Mouse (Mus musculus): ENCODE data around the gene Sbk2. TPM values are rescaled to one million over a fixed set of nuclear protein-coding genes. Genes with fewer than 3 reads are reported as not detected.

Gene Sbk2
- total and polyA plus RNA-seq, 2 experiments from 2014 or later: 0.31 TPM; not detected in 1

- Histone ChIP-seq H3K4me1 (ENCODE audit: insufficient read depth, low read length) (peaks cover 17% of the 10 kb centered on the region), H3K4me3 (ENCODE audit: low read length) (no peak overlapping the region), H3K27ac (no peak overlapping the region), H3K4me2 (ENCODE audit: low read depth, low read length) (no peak overlapping the region), H3K9ac (replicated peaks; ENCODE audit: low read length) (no peak overlapping the region), H3K9me3 (ENCODE audit: low read length) (no peaks in the 10 kb centered on the region), H3K27me3 (ENCODE audit: insufficient read depth, low read length) (no peaks in the 10 kb centered on the region), H3K36me3 (ENCODE audit: insufficient read depth, low read length) (no peaks in the 10 kb centered on the region)
- ATAC-seq (no peak), DNase-seq (ENCODE audit: low spot score) (no peak)
- TF ChIP-seq CTCF (IDR thresholded peaks at IDR 0.05; ENCODE audit: low read depth): no peak
- 76% methylated on average over 17 of the region's 17 CpGs for WGBS
These were observed 35.9 kb downstream of the Sbk2 start for GRCm38 (mm10) chr7:4928323-4928722.

GRCm38 (mm10) chr7:4927711-4928110 is 36.5 kb downstream of the Sbk2 start:
- Histone ChIP-seq H3K27ac (no peak overlapping the region), H3K4me3 (ENCODE audit: low read length) (no peak overlapping the region), H3K9me3 (ENCODE audit: low read length) (no peaks in the 10 kb centered on the region), H3K27me3 (ENCODE audit: insufficient read depth, low read length) (no peaks in the 10 kb centered on the region), H3K4me1 (ENCODE audit: insufficient read depth, low read length) (peaks cover 22% of the 10 kb centered on the region), H3K4me2 (ENCODE audit: low read depth, low read length) (no peak overlapping the region), H3K36me3 (ENCODE audit: insufficient read depth, low read length) (no peaks in the 10 kb centered on the region), H3K9ac (replicated peaks; ENCODE audit: low read length) (no peak overlapping the region)
- ATAC-seq (no peak), DNase-seq (ENCODE audit: low spot score) (no peak)
- WGBS: 72% methylated on average over 8 of the region's 8 CpGs
- TF ChIP-seq CTCF (IDR thresholded peaks at IDR 0.05; ENCODE audit: low read depth): no peak

- ATAC-seq: no peak
- TF ChIP-seq CTCF (IDR thresholded peaks at IDR 0.05; ENCODE audit: low read depth): no peak
- Histone ChIP-seq H3K4me1 (ENCODE audit: insufficient read depth, low read length) (peaks cover 25% of the 10 kb centered on the region), H3K9ac (replicated peaks; ENCODE audit: low read length) (no peak overlapping the region), H3K9me3 (ENCODE audit: low read length) (no peaks in the 10 kb centered on the region), H3K27ac (no peak overlapping the region), H3K27me3 (ENCODE audit: insufficient read depth, low read length) (no peaks in the 10 kb centered on the region), H3K4me2 (ENCODE audit: low read depth, low read length) (no peak overlapping the region), H3K4me3 (ENCODE audit: low read length) (no peak overlapping the region), H3K36me3 (ENCODE audit: insufficient read depth, low read length) (no peaks in the 10 kb centered on the region)
- 65% methylated on average over 16 of the region's 16 CpGs for WGBS
- DNase-seq (ENCODE audit: low spot score): no peak
These were observed 37.4 kb downstream of the Sbk2 start for GRCm38 (mm10) chr7:4926849-4927248.

GRCm38 (mm10) chr7:4925441-4926381 is 38.5 kb downstream of the Sbk2 start, which contains the start of gene Ssc5d:
Ssc5d (plus strand) TSS chr7:4925785.
- peak; percentile 47 for DNase-seq (ENCODE audit: low spot score)
- H3K36me3 ChIP-seq (ENCODE audit: insufficient read depth, low read length): 0 out of 2 replicates have a peak, but pooled peaks cover 2% of the 10 kb centered on the region
- 0 out of 2 replicates have a peak within 1 kb of the TSS, but pooled peaks have one; percentile 17 for H3K9ac ChIP-seq (replicated peaks; ENCODE audit: low read length)
- peak within 1 kb of the TSS; percentile 96 for H3K27ac ChIP-seq
- peaks cover 31% of the 10 kb centered on the region for H3K4me1 ChIP-seq (ENCODE audit: insufficient read depth, low read length)
- peak within 1 kb of the TSS; percentile 77; the same call in 1 of the 2 replicates for H3K4me2 ChIP-seq (ENCODE audit: low read depth, low read length)
- WGBS: 12% methylated on average over 5 of the region's 6 CpGs
- no peak for ATAC-seq
- H3K9me3 ChIP-seq (ENCODE audit: low read length): no peaks in the 10 kb centered on the region
- TF ChIP-seq CTCF (IDR thresholded peaks at IDR 0.05; ENCODE audit: low read depth): no peak
- H3K4me3 ChIP-seq (ENCODE audit: low read length): no peak within 1 kb of the TSS
- no peaks in the 10 kb centered on the region for H3K27me3 ChIP-seq (ENCODE audit: insufficient read depth, low read length)

GRCm38 (mm10) chr7:4924891-4925301 is 39.3 kb downstream of the Sbk2 start:
- Histone ChIP-seq H3K4me3 (ENCODE audit: low read length) (no peak overlapping the region), H3K9me3 (ENCODE audit: low read length) (no peaks in the 10 kb centered on the region), H3K4me2 (ENCODE audit: low read depth, low read length) (no peak overlapping the region), H3K27me3 (ENCODE audit: insufficient read depth, low read length) (no peaks in the 10 kb centered on the region), H3K36me3 (ENCODE audit: insufficient read depth, low read length) (peaks cover 10% of the 10 kb centered on the region; the same call in 1 of the 2 replicates), H3K27ac (peak overlapping the region; percentile 96), H3K9ac (replicated peaks; ENCODE audit: low read length) (no peak overlapping the region), H3K4me1 (ENCODE audit: insufficient read depth, low read length) (peaks cover 31% of the 10 kb centered on the region)
- DNase-seq (ENCODE audit: low spot score) (peak; percentile 16), ATAC-seq (no peak)
- no peak for TF ChIP-seq CTCF (IDR thresholded peaks at IDR 0.05; ENCODE audit: low read depth)
- WGBS: 6% methylated on average over 3 of the region's 4 CpGs

- peak; percentile 38 for DNase-seq (ENCODE audit: low spot score)
- no peak for ATAC-seq
- peak overlapping the region; percentile 56; the same call in 1 of the 2 replicates for H3K9ac ChIP-seq (replicated peaks; ENCODE audit: low read length)
- no peaks in the 10 kb centered on the region for H3K27me3 ChIP-seq (ENCODE audit: insufficient read depth, low read length)
- peaks cover 14% of the 10 kb centered on the region; the same call in 1 of the 2 replicates for H3K36me3 ChIP-seq (ENCODE audit: insufficient read depth, low read length)
- whole genome bisulfite sequencing: 1% methylated on average over 4 of the region's 4 CpGs
- H3K9me3 ChIP-seq (ENCODE audit: low read length): no peaks in the 10 kb centered on the region
- no peak for TF ChIP-seq CTCF (IDR thresholded peaks at IDR 0.05; ENCODE audit: low read depth)
- H3K4me2 ChIP-seq (ENCODE audit: low read depth, low read length): peak overlapping the region; percentile 77
- H3K4me1 ChIP-seq (ENCODE audit: insufficient read depth, low read length): peaks cover 31% of the 10 kb centered on the region
- H3K4me3 ChIP-seq (ENCODE audit: low read length): no peak overlapping the region; the same call in 1 of the 2 replicates
- peak overlapping the region; percentile 96 for H3K27ac ChIP-seq
These were observed 39.7 kb downstream of the Sbk2 start for GRCm38 (mm10) chr7:4924483-4924882.
